Mouse (Mus musculus) brain, embryonic 18.5 days (tissue): ENCODE results near the gene Fn3krp.

Experiments used
- DNase-seq: peaks from one replicate; pipeline ENCODE4 v3.0.0-alpha.2; 2012; ENCODE audit warnings: low read depth, low spot score

Gene Fn3krp

DNA sequence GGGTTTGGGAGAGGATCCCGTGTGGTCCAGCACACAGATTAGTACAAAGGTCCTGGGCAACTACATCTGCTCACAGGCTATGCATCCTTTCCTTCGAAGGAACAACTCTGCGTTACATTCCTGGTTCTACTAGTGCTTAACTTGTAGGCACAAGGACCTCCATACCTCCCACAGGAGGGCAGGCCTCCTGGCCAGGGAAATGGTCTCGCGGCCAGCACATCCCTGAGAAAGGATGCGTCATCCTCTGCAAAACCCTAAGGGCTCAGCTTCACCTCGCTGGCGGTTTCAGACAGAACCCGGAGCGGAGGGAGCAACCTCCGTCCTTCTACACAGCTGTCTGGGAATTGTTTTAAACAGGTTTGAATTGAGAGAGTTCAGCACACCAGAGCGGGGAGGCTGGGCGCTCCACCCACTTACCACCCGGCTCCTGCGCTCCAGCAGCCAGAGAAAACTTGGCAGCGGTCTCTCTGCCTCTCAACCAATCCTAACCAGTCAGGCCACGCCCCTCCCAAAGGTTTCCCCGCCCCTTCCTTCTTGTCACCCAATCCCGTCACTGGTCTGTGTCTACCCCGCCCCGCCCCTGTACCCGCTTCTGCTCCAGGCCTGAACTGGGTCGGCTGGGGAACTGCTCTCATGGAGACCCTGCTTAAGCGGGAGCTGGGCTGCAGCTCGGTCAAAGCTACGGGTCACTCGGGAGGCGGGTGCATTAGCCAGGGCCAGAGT lies at the start of gene Fn3krp:
Fn3krp (plus strand) TSS at position 572 of the 723 bp plus-strand sequence.
- DNase-seq: peak; percentile 95

DNA sequence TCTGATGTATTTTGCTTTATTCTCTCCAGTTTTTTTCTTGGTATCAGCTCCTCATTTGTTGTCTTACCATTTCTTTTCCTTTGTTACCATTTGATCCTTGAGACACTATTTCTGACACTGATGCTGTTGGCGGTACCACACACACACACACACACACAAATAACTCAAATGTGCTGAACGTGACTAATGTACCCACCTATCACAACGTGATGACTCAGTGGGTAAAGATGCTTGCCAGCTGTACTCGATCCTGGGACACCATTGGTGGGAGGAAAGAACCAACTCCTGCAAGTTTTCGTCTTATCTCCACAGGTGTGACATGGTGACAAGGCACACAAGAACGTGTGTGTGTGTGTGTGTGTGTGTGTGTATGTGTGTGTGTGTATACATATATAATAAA lies 47.9 kb upstream of the Fn3krp start:
- no peak for DNase-seq

DNA sequence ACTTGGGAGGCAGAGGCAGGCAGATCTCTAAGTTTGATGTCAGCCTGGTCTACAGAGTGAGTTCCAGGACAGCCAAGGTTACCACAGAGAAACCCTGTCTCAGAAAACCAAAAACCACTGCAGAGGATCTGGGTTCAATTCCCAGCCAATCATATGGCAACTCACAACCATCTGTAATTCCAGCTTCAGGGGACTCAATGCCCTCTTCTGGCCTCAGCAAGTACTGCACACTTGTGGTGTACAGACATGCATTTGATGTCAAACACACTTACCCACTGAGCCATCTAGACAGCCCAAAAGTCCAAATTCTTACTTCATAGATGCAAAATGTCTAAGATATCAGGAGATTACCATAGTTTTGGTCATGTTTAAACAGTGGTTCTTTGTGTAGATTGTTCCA lies 42.6 kb upstream of the Fn3krp start:
- no peak for DNase-seq

DNA sequence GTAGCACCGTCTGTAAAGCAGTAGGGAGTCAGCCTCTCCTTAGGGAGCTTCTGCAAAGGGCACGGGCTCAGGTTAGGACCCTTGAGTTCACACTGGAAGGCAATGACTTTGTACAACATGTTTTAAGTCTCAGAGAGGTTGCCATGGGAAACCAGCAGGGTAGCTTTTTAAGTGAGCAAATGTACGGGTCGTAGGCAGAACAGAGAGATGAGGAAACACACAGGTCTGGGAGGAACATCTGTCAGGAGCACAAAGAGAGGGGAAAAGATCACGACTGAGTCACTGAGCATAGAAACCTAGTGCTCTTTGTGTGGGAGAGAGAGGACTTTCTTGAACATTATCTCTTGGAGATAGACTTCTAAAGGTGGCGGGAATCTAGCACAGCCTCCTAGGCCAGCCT lies 40.9 kb upstream of the Fn3krp start:
- no peak for DNase-seq

DNA sequence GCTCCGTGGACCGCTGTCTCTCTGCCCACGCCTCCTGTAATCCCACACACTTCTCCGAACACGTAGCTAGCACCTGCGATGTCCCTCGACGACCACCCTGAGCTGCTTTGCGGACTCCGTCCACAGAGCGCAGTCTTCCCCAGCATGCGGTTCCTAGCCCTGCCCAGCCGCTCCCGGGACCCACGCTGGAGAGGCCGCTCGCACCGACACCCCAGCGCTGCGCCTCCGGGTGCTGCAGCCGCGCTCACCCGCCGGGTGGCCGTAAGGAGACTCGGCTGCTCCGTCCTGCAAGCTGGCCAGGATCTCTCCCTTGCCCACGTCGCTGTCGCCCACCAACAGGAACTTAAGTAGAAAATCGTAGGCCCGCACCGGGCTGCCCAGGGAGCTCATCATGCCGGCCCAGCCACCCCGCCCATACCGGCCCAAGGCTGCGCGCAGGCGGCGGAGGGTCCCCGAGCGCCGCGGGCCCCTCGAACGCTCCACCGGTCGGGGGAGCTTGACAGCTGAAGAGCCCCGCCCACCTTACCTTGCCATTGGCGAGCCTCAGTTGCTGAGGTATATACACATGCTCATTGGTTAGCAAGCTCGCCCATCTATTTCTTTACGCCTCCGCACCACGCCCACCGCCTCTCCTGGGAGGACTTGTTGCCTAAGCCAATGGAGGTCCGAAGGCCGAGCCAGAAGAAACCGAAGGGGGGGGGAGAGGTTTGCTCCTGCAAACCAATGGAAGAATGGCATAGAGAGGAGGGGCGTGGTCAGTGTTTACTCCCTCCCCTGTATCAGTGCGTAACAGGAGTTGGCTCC lies 33.2 kb upstream of the Fn3krp start, which contains the start of gene Rab40b:
Rab40b (minus strand) TSS at position 502 of the 804 bp plus-strand sequence.
- DNase-seq: peak; percentile 95

DNA sequence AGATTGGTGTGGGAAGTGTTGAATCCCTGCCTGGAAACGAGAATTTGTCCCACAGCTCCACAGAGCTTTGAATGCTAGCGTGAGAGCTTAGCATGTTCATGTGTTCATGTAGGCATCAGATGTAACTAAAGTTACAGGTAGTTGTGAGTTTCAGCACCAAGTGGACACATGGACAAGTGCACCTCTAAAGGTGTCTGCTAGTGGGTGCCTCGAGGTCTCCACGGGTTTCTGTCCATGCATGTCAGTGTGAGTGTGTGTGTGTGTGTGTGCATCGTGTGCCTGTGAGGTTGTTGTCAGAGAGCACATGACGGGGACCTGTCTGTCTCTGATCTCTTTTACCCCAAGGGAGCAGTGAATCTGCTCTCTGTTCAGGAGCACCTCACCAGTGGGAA lies 32.7 kb upstream of the Fn3krp start:
- DNase-seq: no peak

DNA sequence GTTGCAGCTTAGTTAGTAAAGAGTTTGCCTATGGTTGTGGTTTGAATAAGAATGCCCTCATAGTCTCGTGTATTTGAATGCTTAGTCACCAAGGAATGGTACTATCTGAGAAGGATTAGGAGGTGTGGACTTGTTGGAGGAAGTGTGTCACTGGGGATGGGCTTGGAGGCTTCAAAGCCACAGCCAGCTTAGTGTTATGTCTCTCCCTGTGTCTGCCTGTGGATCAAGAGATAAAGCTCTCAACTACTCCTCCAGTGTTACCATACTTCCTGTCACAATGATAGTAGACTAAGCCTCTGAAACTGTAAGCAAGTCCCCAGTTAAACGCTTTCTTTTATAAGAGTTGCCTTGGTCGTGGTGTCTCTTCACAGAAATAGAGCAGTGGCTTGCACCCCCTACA lies 30.4 kb upstream of the Fn3krp start:
- DNase-seq: no peak

DNA sequence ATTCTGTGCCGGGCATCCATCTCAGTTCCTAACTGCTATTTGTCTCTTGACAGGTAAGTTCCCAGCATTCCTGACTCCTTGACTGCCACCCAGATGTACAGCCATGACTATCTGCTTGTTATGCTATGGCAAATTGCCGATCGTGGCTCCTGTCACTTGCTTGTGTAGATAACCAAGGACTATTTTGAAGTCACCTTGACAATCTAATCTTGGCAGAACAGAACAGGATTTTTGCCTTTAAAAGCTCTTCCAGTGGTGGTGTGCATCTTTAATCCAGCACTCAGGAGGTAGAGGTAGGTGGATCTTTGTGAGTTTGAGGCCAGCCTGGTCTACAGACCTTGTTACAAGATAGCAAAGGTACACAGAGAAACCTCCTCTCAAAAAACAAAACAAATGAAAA lies 28.8 kb upstream of the Fn3krp start:
- no peak for DNase-seq

DNA sequence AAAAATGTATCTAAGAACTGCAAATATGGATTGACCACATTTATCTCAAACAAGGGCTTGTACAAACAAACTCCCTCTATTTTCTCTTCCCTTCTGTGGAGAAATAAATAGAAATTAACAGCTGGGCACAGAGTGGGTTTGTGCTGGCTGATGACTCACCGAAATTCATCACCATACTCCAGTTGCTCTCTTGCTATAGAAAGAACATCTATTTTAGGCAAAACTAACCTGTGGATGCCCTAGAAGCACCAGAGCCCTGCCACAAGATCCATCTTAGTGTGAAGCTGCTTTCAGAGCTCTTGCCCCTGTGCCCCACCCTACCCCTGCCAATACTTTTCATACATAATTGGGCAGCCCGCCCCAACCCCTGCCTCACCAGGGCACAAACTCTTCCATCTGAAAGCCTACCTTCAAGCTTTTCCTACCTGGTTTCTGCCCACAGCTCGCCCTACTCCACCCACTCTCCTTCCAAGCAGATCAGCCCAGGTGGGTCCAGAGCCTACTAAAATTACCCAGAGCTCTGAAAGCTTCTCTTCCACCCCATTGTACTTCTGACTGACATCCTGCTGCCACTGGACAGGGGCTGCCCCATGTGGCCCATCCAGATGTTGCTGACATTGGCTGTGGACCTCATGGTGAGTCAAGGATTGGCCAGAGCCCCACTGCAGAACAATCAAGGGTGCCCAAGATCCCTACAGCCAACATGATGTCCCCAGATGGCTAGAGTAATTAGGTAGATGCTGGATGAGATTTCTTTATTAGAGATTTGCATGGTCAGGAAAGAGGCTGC lies 13.6 kb upstream of the Fn3krp start:
- DNase-seq: no peak

DNA sequence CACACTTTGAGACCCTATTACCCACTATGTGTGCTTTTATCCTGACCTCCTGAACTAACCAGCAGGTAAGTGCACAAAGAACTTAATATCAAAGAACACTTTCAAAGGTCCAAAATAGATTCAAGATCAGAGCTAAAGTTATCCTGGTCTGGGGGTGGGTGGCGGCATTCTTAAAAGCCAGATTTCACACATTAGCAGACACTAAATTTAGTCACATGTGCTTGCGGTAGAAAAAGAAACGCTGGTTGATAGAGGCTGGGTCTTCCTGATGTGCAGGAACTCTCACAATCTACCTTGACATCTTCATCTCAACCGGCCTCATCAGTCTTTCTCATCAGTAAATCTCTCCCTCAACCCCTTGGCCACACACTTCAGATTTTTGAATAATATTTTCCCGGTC lies 6.4 kb upstream of the Fn3krp start:
- no peak for DNase-seq

DNA sequence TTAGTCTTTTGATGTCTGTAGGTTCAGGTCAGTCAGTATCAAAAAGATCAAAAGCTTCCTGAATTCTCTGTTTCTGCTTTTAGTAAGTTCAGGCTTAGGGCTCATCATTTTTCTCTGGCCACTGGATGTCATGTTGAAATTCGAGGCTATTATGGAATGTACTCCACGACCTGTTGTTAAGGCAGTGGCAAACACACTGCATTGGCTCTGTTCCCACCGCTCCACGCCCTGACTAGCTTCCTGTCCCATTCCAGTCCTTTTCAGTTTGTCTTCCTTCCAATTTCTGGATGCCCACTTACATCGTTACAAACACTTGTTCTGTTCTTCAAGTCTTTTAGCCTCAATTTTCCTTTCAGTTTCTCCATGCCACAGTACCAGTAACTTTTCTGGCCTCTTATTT lies 5.8 kb upstream of the Fn3krp start:
- no peak for DNase-seq

DNA sequence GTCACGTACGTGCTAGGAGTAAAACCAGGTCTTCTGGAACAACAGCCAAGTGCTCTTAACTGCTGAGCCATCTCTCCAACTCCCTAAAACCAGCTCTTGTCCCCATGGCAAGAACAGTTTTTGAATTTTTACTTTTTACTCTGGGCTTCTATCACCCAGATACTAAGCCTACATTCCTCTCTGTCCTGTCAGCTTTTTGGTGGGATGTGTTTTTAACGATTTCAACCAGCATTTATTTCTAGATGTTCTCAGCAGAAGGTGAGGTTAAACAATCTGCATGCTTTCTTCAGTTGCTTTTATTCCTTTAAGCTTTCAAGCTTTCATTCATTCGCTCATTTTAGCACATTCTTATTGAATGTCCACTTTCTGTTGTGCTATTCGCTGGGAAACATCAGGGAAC lies 3.2 kb upstream of the Fn3krp start:
- no peak for DNase-seq

DNA sequence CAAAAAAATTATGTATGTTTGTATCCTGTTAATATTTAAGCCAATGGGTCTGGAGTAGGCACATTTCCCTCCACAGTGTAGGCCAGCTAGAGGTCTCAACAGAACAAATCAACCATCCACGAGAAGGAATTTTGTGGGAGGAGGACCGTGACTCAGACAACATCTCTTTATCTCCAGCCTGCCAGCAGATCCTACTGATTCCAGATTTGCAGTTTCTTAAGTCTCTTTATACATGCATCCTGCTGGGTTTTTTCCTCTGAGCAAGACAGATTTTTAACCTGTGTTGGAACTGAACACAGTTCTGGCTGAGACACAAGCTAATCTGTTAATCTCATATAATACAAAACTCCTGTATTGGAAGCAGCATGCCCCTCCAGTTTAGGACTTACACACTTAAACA lies 2.3 kb upstream of the Fn3krp start:
- no peak for DNase-seq

DNA sequence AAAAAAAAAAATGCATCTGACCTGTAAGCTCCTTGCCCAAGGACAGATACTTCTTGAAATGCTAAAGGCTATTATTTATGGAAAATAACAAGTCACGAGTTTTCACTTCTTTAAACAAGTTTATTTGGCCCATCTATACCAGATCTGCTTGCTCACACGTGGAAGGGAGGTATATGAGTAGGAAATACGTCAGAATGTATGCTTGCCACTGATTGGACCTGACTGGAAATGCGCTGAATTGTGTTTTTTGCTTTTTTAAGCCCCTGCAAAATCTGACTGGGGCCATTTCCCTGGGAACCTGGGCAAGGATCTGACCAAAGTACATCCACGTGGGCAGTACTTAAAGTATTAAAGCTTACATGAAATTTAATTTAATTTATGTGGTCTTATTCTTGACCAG lies 822 bp upstream of the Fn3krp start:
- DNase-seq: no peak

DNA sequence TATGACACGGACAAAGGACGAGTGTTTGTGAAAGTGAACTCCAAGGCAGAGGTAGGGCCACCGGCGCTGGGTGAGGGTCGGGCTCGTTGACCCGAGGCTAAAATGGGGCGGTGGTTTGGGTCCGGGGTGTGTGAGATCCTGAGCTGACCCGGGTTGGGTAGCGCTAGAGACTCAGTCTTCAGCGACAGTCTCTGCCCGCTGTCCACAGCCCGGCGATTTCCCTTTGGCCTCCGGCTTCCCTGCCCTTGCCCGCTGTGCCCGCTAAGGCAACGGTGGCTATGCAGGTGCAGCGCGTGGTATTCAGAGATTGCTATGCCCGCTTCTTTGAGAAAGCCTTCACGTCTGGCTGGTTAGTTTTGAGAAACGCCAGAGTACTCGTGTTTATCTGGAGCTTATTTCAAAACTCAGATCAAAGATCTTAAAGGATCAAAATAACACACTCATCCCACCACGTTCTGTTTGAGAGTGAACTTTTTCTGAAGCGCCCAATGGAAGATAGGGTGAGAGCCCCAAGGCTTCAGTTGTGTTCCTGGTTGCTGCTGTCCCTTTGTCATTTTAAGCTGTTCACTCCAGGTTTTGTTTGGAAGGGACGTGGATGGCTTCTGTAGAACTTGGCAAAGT lies 462 bp downstream of the Fn3krp start:
- no peak for DNase-seq

DNA sequence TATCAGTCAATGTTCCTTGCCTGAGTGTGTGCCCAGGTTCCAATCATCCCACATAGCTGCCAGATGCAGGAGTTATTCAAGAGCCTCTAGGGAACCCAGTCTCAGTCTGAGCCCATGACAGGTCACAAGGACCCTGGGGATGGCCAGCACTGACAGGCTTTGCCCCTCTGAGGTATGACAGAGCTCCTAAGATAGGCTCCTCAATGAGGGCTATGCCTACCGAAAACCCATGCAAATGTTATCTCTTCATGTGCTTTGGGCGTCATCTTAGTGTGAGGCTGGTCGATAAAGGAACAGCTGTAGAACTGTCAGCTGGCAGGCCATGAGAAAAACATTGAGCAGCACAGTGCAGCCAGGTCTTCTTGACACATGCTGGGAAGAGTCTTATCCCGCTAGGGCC lies 12.2 kb downstream of the Fn3krp start:
- DNase-seq: no peak

DNA sequence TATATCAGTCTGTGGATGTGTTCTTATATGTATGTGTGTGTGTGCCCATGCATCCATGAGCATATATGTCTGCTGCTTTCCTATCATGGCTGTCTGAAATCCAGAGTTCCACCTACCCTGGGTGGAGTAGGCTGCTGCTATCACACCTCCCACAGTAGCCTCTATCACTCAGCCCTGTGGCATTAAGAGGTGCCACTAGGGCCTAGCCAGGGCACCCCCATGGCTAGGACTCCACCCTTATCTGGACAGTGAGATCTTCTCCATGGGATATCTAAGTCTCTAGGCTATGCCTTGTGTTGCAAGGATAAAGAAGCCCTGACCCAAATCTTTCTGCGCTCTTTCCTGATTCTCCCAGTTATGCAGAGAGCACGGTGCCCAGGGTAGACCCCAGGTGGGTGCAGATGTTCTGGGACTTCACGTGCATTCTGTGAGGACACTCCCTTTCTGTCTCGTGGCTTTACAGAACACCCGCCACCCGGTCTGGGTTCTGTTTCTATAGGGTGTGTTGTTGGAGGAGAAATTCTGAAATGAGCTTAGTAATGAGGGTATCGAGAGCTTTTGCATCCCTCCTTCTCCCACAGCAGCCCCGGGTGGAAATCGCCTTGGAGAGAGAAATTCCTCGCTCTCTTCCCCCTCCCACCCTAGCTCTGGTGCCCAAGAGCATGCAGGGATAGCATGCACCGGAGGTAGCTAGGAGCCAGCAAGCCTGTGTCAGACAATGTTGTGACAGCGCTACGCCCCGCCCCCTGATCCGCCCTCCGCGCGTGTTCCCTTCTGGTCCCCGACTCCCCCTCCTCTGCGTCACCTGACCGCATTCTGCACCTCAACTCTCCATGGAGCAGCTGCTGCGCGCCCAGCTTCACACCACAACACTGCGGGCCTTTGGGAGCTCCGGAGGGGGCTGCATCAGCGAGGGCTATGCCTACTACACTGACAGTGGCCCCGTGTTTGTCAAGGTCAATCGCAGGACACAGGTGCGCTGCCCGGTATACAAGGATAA lies 13.3 kb downstream of the Fn3krp start, which contains the start of gene Fn3k:
Fn3k (plus strand) TSS at position 758 of the 1,000 bp plus-strand sequence.
- DNase-seq: peak; percentile 73

DNA sequence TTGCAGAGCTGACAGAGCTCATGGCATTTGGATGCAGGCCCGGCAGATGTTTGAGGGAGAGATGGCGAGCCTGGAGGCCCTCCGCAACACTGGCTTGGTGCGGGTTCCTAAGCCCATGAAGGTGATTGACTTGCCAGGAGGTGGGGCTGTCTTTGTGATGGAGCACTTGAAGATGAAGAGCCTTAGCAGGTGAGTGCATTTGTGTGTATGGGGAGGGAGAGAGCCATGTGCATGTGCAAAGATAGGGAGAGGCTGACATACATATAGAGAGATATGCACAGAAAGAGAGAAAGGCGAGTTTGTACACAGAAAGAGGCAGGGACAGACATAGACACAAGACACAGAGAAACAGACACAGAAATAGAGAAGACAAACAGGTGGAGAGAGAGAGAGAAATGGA lies 16.0 kb downstream of the Fn3krp start:
- DNase-seq: no peak

DNA sequence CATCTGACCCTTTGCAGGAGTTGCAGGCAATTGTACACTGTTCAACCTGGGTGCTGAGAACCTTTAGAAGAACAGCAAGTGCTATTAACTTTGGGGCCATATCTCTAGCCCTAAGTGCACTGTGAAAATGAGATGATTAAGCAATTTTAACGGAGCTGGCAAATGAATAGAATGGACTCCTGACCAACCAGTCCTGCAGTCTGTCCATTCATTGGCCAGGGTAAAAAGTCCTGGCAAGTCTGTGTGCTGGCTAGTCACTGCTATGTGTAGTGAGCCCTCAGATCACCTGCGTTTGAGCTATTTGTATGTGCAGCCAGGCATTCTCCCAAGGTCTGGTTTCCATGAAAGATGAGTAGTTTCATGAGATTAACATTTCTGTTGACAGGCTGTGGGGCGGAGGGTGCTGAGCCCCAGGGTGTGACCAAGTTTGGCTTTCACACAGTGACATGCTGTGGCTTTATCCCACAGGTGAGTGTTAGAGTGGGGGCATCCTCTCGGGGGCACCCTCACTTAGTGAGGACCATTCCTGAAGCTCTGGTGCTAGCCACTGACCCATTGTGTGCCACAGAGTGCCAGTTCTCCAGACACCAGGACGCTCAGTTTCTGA lies 18.6 kb downstream of the Fn3krp start:
- no peak for DNase-seq

DNA sequence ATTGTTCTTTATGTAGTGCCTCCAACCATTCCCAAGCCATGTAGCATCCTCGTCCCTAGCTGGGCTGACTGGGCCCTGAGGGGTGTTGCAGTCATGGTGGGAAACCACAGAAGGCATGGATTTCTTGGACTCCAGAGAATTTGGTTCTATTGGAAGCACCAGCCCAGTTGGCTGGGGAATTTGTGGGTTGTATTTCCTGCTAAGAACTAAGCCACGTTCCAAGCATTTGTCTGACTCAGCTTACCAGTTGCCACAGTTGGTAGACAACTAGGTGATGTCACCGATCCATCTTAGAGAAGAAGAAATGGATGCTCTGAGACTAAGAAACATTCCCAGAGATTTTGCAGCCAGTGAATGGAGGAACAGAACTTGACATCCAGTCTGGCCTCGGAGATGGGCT lies 20.5 kb downstream of the Fn3krp start:
- no peak for DNase-seq
